Mouse (Mus musculus) midbrain, embryonic 13.5 days (tissue): ENCODE results near the gene Gng10. TPM values are rescaled to one million over a fixed set of nuclear protein-coding genes. Genes with fewer than 3 reads are reported as not detected.
A peak's percentile ranks its signal among the peaks of the same experiment; 100 is the strongest.

Experiments used
- ATAC-seq: fragments of 200-750 bp; cut with Nextera tagmentation; 2 replicates; pipeline ENCODE4 v1.8.0; 2017; ENCODE audit warnings: mild to moderate bottlenecking, moderate TSS enrichment, moderate library complexity
- H3K27ac ChIP-seq: fragments of 300-500 bp; sonication (generic); 2 replicates; pipeline ENCODE4 v1.5.1; 2015; ENCODE audit warnings: inconsistent platforms, mild to moderate bottlenecking, moderate library complexity
- H3K27me3 ChIP-seq: fragments of 300-500 bp; sonication (generic); 2 replicates; pipeline ENCODE4 v1.6.1; 2015; ENCODE audit warnings: mild to moderate bottlenecking, inconsistent platforms
- H3K36me3 ChIP-seq: fragments of 300-500 bp; sonication (generic); 2 replicates; pipeline ENCODE4 v1.6.1; 2015; ENCODE audit warnings: mild to moderate bottlenecking, inconsistent platforms
- H3K4me1 ChIP-seq: fragments of 300-500 bp; sonication (generic); replicated peaks from 2 replicates; pipeline ENCODE4 v1.6.1; 2015; ENCODE audit warnings: inconsistent platforms
- H3K4me2 ChIP-seq: fragments of 300-500 bp; sonication (generic); replicated peaks from 2 replicates; pipeline ENCODE4 v1.6.1; 2015; ENCODE audit warnings: moderate library complexity, mild to moderate bottlenecking, inconsistent platforms
- H3K4me3 ChIP-seq: fragments of 300-500 bp; sonication (generic); replicated peaks from 2 replicates; pipeline ENCODE4 v1.5.1; 2015; ENCODE audit warnings: mild to moderate bottlenecking, inconsistent platforms
- H3K9ac ChIP-seq: fragments of 300-500 bp; sonication (generic); replicated peaks from 2 replicates; pipeline ENCODE4 v1.6.1; 2015; ENCODE audit warnings: mild to moderate bottlenecking, inconsistent platforms
- H3K9me3 ChIP-seq: fragments of 300-500 bp; sonication (generic); 2 replicates; pipeline ENCODE4 v1.6.1; 2016; ENCODE audit warnings: mild to moderate bottlenecking, inconsistent platforms
- WGBS: fragments of 180-500 bp; shearing (Covaris S2); methylation state at CpG from one replicate; pipeline ENCODE4 v1.1.7; 2015; 5-methylcytosine and 5-hydroxymethylcytosine counted together
- polyA plus RNA-seq: library from polyadenylated mRNA; unstranded; fragments of >200 nt; fragmentation: Nextera tagmentation; extraction: Ambion mirVana; gene quantifications from 2 replicates; pipeline ENCODE4 v1.2.1, GENCODE M21; 2015

Gng10 gene
- polyA plus RNA-seq: 123 and 145 TPM in 2 replicates

DNA sequence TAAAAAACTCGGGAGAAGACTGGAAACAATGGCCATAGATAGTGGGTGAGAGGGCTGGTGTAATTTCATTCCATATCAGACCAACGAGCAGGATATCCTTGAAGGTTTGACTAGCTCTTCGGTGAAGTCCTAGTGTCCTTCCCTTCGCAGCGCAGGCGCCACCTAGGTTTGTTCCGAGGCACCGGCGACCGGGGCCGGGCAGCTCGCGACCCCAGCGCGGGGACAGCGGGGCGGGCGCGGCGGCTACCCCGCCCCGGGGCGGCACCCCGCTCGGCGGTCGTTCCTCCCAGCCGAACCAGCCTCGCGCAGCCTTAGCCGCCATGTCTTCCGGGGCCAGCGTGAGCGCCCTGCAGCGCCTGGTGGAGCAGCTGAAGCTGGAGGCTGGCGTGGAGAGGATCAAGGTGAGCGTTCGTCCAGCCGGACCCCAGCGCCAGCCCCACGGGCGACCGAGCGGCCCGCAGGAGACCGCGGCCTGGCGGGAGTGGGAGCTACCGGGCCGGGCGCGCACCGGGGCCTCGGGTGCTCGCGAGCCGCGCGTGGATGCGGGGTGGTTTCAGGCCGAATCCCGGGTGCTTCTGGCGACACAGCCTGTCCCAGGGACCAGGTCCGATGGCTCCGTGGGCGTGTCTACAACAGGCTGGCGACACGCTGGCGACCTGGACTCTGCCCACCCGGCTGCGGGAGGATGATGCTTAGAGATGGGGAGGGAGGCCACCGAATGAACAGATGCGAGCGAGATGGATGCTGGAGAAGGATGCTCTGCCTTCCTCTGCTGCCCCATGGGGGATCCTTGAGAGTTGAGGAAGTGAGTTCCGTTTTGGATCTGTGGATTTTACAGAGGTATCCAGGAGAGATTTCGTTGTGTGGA is at the start of gene Gng10:
Gene Gng10, plus strand, starts transcription at position 171 of the 868 bp plus-strand sequence.
- ATAC-seq: peak; percentile 89
- Histone ChIP-seq H3K36me3 (peaks cover 7% of the 10 kb centered on the region), H3K9ac (peak within 1 kb of the TSS; percentile 90), H3K4me3 (peak within 1 kb of the TSS; percentile 74), H3K27ac (peak within 1 kb of the TSS; percentile 95), H3K27me3 (no peaks in the 10 kb centered on the region), H3K4me2 (peak within 1 kb of the TSS; percentile 63), H3K4me1 (peaks cover 11% of the 10 kb centered on the region; the same call in 1 of the 2 replicates), H3K9me3 (no peaks in the 10 kb centered on the region; the same call in 1 of the 2 replicates)
- WGBS: 5% methylated on average over 71 of the region's 76 CpGs

DNA sequence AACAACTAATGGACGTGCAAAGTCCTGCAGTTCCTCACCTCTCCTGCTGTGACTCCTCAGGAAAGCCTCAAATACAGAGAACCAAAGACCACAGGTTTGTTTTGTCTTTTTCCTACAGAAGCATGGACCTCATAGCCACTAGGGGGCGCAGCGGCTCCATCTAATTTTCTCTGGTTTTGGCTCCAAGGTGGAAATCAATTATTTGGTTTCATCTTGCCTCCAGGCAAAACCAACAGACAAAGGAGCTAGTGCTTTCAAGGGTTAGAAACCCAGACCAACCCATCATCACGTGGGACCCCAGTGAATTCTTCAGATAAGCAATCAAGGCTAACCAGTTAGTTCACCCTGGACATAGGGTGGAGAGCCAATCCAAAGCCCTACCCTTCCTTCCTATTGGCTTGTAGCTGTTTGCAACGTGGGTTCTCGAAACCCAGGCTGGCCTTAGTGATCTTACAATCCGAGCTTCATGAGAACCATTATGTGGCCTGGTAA is 49.7 kb upstream of the Gng10 start:
- peak; percentile 52 for ATAC-seq
- 26% methylated on average over 7 of the region's 7 CpGs for WGBS

DNA sequence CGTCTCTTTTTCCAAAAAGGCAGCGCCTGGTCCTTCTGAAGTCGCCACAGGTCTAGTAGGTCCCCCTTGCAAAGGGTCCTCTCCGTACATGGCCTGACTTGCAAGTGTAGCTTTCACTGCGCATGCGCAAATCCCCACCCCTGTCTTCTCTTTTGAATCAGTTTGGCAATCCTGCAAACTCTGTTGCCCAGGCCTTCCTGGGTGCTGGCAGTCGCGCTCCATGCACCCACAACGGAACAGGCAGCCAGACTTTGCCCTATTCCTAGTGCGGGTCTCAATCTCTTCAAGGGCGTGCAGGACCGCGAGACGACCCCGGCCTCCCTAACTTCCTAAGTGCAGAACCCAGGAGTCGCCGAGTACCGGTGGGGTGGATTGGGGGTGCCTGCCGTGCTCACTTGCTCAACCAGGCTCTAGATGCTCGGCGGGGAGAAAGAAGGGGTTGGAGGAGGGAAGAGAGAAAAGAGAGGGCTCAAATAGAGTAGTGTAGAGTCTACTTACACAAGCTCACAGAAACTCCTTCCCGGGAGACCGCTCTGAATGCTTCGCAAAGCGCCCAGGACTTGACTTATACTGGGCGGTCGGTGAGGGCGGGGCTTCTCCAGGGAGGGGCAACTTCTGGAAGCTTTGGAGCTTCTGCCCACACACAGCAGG is 48.2 kb upstream of the Gng10 start, which contains the start of gene Ptgr1:
Gene Ptgr1, minus strand, starts transcription at position 580 of the 651 bp plus-strand sequence.
- peak; percentile 78 for ATAC-seq

More for the DNA sequence above, 49.7 kb upstream of the Gng10 start:
- Histone ChIP-seq H3K4me2 (no peak overlapping the region), H3K4me3 (no peak overlapping the region), H3K27ac (no peak overlapping the region), H3K9me3 (no peaks in the 10 kb centered on the region), H3K4me1 (0 out of 2 replicates have a peak, but pooled peaks cover 10% of the 10 kb centered on the region), H3K9ac (no peak overlapping the region), H3K36me3 (no peaks in the 10 kb centered on the region), H3K27me3 (0 out of 2 replicates have a peak, but pooled peaks cover 8% of the 10 kb centered on the region)

DNA sequence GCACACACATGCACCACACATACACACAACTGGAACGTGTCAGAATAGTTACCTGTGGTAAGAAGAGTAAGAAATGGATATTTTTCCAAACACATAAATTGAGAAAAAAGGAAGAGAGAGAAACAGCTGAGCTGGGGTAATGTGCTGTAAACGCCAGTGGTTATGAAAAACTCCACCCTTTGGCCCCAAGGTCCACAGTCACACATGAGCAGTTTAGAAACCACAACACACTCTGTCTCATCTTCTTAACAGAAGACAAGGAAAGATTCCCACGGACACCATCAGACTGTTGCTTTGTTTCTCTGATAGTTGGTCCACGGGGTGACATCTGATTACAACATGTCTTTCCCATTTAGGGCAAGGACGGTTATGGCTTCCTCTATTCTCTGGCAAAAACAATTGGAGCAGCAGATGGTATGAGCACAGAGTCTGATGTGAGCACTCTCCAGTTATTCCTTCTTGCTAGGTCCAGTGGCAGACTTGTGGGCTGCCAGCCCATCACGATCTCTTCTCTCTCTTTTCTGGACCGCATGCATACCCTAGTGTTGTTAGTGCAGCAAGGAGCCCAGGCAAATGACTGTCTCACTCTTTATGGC is 45.5 kb upstream of the Gng10 start:
- WGBS: 86% methylated on average over 7 of the region's 7 CpGs
- no peak overlapping the region for H3K9ac ChIP-seq
- H3K36me3 ChIP-seq: no peaks in the 10 kb centered on the region
- no peak overlapping the region for H3K27ac ChIP-seq
- no peak overlapping the region for H3K4me2 ChIP-seq
- 0 out of 2 replicates have a peak, but pooled peaks cover 10% of the 10 kb centered on the region for H3K4me1 ChIP-seq
- no peaks in the 10 kb centered on the region for H3K9me3 ChIP-seq
- no peak for ATAC-seq
- 0 out of 2 replicates have a peak, but pooled peaks cover 8% of the 10 kb centered on the region for H3K27me3 ChIP-seq
- no peak overlapping the region for H3K4me3 ChIP-seq

More for the DNA sequence above, 48.2 kb upstream of the Gng10 start, which contains the start of gene Ptgr1:
- whole genome bisulfite sequencing: 1% methylated on average over 28 of the region's 28 CpGs
- Histone ChIP-seq H3K36me3 (no peaks in the 10 kb centered on the region), H3K27me3 (0 out of 2 replicates have a peak, but pooled peaks cover 8% of the 10 kb centered on the region), H3K9ac (peak within 1 kb of the TSS; percentile 66), H3K4me3 (peak within 1 kb of the TSS; percentile 54), H3K9me3 (no peaks in the 10 kb centered on the region), H3K4me2 (peak within 1 kb of the TSS; percentile 87), H3K27ac (no peak within 1 kb of the TSS), H3K4me1 (0 out of 2 replicates have a peak, but pooled peaks cover 10% of the 10 kb centered on the region)

DNA sequence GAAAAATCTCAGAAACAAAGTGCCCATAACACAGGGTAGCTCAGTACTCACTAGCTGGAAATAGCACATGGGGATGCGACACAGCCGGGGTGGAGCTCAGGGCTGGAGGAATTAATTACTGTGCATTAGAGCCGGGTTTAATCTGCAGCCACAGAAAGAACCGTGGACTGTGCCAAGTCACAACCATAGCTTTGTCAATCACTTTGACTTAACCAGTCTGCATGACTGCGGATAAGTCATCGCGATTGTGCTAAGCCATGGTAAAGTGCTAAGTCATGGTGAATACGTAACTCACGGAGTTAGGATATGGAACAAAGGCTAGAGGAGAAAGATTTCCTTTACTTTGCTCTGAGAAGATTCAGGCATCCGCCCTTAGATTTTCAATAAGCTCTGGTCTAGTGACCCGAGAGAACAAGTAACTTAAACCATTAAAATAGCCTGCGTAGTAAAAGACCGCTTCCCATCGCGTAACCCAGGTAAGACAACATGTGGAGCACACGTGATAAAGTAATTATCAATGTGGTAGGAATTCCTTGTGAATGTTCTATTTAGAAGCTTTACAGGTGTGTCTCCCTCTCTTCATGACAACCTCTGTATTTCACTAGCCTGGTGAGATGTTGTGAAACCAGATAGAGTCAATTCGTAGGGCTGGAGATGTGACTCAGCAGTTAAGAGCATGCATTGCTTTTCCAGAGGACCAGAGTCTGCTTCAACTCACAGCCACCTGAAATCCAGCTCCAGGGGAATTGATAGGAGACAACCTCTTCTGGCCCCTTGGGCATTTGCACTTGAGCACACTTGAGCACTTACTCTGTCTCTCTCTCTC is 44.1 kb upstream of the Gng10 start:
- Histone ChIP-seq H3K27ac (no peak overlapping the region), H3K4me1 (0 out of 2 replicates have a peak, but pooled peaks cover 10% of the 10 kb centered on the region), H3K9me3 (no peaks in the 10 kb centered on the region), H3K36me3 (no peaks in the 10 kb centered on the region), H3K4me2 (no peak overlapping the region), H3K27me3 (0 out of 2 replicates have a peak, but pooled peaks cover 8% of the 10 kb centered on the region), H3K4me3 (no peak overlapping the region), H3K9ac (no peak overlapping the region)
- WGBS: 61% methylated on average over 17 of the region's 17 CpGs
- peak; percentile 65 for ATAC-seq

DNA sequence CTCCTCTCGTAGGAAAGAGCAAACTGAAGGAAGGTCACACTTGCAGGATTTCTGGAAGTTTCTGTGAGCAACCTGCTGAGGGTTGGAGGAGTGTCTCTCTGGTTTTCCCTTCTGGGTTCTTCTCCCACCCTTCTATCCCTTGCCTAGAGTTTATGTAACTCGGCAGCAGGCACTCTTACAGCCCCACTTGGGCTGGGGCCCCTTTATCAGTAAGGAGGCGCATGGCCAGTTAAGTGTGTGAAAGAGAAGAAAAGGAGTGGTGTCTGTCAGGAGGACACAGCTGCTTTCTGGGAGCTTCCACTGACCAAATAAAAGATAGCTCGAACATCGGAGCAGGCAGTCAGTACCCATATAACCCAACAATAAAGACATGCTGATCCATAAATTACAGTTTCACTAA is 42.7 kb upstream of the Gng10 start:
- Histone ChIP-seq H3K4me3 (no peak overlapping the region), H3K4me2 (no peak overlapping the region), H3K36me3 (no peaks in the 10 kb centered on the region), H3K9ac (no peak overlapping the region), H3K27ac (no peak overlapping the region), H3K9me3 (no peaks in the 10 kb centered on the region), H3K4me1 (no peaks in the 10 kb centered on the region), H3K27me3 (0 out of 2 replicates have a peak, but pooled peaks cover 8% of the 10 kb centered on the region)
- ATAC-seq: no peak
- 71% methylated on average over 5 of the region's 5 CpGs for WGBS

DNA sequence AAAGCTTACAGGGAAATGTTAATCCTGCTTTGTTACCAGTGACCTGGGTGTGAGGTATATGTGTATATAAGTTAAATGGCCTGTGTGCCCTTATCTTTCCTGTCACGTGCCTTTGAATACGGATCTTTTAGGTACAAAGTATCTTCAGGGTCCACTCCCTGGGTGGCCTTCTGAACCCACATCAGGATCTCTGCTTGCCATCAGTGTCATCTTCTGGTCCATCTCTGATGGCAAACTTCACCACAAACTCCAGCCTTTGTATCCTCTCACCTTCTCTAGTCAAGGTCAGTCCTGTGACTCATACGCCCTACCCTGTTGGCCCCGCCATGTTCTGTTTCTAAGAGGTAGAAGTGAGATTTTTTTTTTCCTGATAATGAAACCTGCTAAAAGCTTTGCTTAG is 40.1 kb upstream of the Gng10 start, which contains the start of gene Dnajc25:
Gene Dnajc25, plus strand, starts transcription at position 301 of the 400 bp plus-strand sequence.
- WGBS: 91% methylated on average over 4 of the region's 4 CpGs
- no peak within 1 kb of the TSS for H3K4me2 ChIP-seq

DNA sequence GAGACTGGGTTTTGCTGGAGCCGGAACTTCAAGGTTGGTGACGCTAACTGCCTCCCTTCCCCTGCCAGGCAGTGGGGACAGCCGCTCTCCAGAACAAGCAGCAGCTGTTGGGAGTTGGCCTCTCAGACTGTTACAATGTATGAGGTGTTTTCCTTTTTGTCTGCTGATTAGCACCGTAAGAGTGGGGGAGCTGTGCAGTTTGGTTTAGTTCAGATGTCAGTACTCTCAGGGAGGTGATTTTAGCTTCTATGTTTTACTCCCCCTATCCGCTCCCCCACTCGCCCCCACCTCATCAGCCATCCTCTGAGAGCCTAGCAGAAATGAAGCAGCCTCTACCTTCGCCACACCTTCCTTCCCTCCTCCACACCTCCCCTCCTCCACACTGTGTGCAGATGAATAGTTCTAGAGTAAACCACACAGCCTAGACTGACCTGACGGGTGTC is 39.6 kb upstream of the Gng10 start:
- Histone ChIP-seq H3K27me3 (no peaks in the 10 kb centered on the region), H3K4me1 (no peaks in the 10 kb centered on the region), H3K4me3 (no peak overlapping the region), H3K4me2 (no peak overlapping the region), H3K36me3 (no peaks in the 10 kb centered on the region), H3K9ac (no peak overlapping the region), H3K9me3 (no peaks in the 10 kb centered on the region), H3K27ac (no peak overlapping the region)
- WGBS: 81% methylated on average over 8 of the region's 8 CpGs
- no peak for ATAC-seq

More for the DNA sequence above, 40.1 kb upstream of the Gng10 start, which contains the start of gene Dnajc25:
- no peaks in the 10 kb centered on the region for H3K36me3 ChIP-seq
- H3K4me1 ChIP-seq: no peaks in the 10 kb centered on the region
- no peak within 1 kb of the TSS for H3K4me3 ChIP-seq
- H3K9me3 ChIP-seq: no peaks in the 10 kb centered on the region
- H3K9ac ChIP-seq: no peak within 1 kb of the TSS
- no peak within 1 kb of the TSS for H3K27ac ChIP-seq
- H3K27me3 ChIP-seq: no peaks in the 10 kb centered on the region
- ATAC-seq: no peak

DNA sequence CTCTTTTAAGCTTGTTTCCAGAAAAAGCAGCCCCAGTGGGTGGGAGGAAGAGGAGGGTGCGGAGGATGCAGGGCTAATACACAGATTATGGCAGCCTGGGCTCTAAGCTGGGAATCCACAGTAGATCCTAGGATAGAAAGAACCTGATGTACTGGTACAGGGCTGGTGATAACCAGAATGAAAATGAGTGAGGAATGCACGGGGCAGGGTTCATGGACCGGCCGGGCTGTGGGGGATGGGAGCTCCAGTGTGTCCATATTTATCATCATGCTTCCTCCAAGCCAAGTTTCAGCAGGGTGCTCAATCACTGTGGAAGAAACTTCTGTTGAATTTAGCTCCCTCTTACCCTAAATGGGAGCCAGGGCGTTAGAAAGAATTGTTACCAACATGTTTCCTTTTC is 37.8 kb upstream of the Gng10 start:
- Histone ChIP-seq H3K9me3 (no peaks in the 10 kb centered on the region), H3K9ac (no peak overlapping the region), H3K4me2 (no peak overlapping the region), H3K4me3 (no peak overlapping the region), H3K27ac (no peak overlapping the region), H3K36me3 (no peaks in the 10 kb centered on the region), H3K4me1 (no peaks in the 10 kb centered on the region), H3K27me3 (no peaks in the 10 kb centered on the region)
- 92% methylated on average over 5 of the region's 5 CpGs for WGBS
- no peak for ATAC-seq

DNA sequence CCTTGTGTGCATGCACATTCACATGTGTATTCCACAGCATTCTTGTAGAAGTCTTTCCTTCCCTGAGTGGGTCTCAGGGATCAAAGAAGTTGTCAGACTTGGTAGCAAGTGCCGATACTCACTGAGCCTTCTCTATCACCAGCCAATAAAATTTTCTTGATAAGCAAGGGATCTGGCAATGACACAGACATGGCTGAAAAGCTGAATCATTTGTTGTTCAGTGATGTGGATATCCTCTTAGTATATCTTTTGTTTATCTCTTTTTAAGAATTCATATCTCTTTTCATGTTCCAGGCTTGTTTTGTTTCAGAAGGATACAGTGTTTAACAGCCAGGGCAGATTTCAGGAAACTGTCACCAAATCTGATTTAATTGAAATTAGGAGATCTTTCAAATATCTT is 36.2 kb upstream of the Gng10 start:
- Histone ChIP-seq H3K9ac (no peak overlapping the region), H3K27me3 (no peaks in the 10 kb centered on the region), H3K4me1 (peaks cover 8% of the 10 kb centered on the region), H3K4me3 (no peak overlapping the region), H3K9me3 (no peaks in the 10 kb centered on the region), H3K4me2 (no peak overlapping the region), H3K27ac (no peak overlapping the region), H3K36me3 (no peaks in the 10 kb centered on the region)
- 88% methylated on average over 1 of the region's 1 CpGs for WGBS
- ATAC-seq: no peak

DNA sequence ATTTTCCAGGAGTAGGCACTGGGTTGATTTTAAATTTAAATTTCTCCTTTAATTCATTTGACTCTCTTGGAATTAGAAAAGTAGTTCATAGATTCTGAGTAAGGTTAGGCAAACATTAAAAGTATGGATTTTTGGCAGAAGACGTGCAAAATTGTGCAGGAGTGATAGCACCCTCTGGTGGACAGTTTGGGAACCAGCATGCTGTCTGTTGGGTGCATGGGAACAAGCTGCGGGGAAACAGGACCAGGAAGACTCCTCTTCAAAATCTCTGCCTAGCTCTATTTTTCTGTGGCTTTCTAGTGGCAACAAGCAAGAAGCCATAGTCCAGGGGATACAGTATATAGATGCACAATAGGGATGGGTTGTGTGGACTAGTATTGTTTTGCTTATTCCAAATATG is 35.2 kb upstream of the Gng10 start:
- peaks cover 18% of the 10 kb centered on the region for H3K4me1 ChIP-seq
- H3K9ac ChIP-seq: no peak overlapping the region
- H3K36me3 ChIP-seq: no peaks in the 10 kb centered on the region
- no peak overlapping the region for H3K27ac ChIP-seq
- H3K4me3 ChIP-seq: no peak overlapping the region
- ATAC-seq: no peak
- WGBS: 7% methylated on average over 2 of the region's 2 CpGs
- no peaks in the 10 kb centered on the region for H3K9me3 ChIP-seq
- no peaks in the 10 kb centered on the region for H3K27me3 ChIP-seq
- no peak overlapping the region for H3K4me2 ChIP-seq
